Mouse (Mus musculus): Measurements from ENCODE around the gene Gad2. TPM values are rescaled to one million over a fixed set of nuclear protein-coding genes. Genes with fewer than 3 reads are reported as not detected.

Gad2 gene
- total RNA-seq, 2 experiments from 2014 or later, result not detected

Other genes starting within 250 kb of the Gad2 start
- gene Apbb1ip, start 151.9 kb downstream of the Gad2 start, total RNA-seq (2015; ENCODE audit: low replicate concordance), result 58.1 and 64.6 TPM in 2 replicates
- gene Apbb1ip, start 151.9 kb downstream of the Gad2 start, total RNA-seq (2017; ENCODE audit: low replicate concordance), result 6.7 and 7.9 TPM in 2 replicates

All from erythroblast, adult 5-6 weeks (primary cell).